Mouse (Mus musculus) spleen, adult 2 months (tissue): ENCODE measurements at regions not wholly inside any gene's neighbourhood (a gene's known extent, or its start where the extent isn't known, plus 50 kb on each side); places are given as distances from the start of the nearest gene placed in this dataset.

Experiments
- CTCF ChIP-seq: fragments of 200-500 bp; IDR thresholded peaks from 2 replicates; pipeline ENCODE4 v1.5.1; 2011; ENCODE audit warnings: mild to moderate bottlenecking, inconsistent platforms; ENCODE audit not compliant: insufficient read depth, insufficient read length, insufficient replicate concordance; ENCODE audit errors: extremely low read depth
- POLR2A ChIP-seq: fragments of 200-500 bp; IDR thresholded peaks from 2 replicates; pipeline ENCODE4 v1.6.1; 2011; ENCODE audit warnings: low read depth, low read length, inconsistent platforms

- no peak for TF ChIP-seq POLR2A
- TF ChIP-seq CTCF, result no peak
Measured at GRCm38 (mm10) chr5:73872641-73873421, 195.4 kb downstream of the Usp46 start.
